Mouse (Mus musculus): ENCODE results near the gene Ddx54. TPM values are rescaled to one million over a fixed set of nuclear protein-coding genes. Genes with fewer than 3 reads are reported as not detected.

Ddx54 gene
- polyA plus RNA-seq, 1 experiment from 2014 or later, result 27.1 TPM

- Histone ChIP-seq H3K9me3 (ENCODE audit: control insufficient read depth, low read depth, low read length) (no peaks in the 10 kb centered on the region), H3K4me3 (ENCODE audit: low read depth, low read length) (no peak overlapping the region), H3K4me2 (replicated peaks; ENCODE audit: low read depth, low read length) (no peak overlapping the region), H3K4me1 (ENCODE audit: control insufficient read depth, insufficient read depth, low read length) (no peaks in the 10 kb centered on the region), H3K9ac (replicated peaks; ENCODE audit: low read depth, low read length) (no peak overlapping the region), H3K27ac (ENCODE audit: low read length) (no peak overlapping the region), H3K36me3 (ENCODE audit: control insufficient read depth, insufficient read depth, low read length) (peaks cover 81% of the 10 kb centered on the region), H3K27me3 (ENCODE audit: control insufficient read depth, insufficient read depth, low read length) (no peaks in the 10 kb centered on the region)
- ATAC-seq (ENCODE audit: insufficient number of reproducible peaks, insufficient read depth, low FRiP score, low read depth), result no peak
- WGBS, result 74% methylated on average over 5 of the region's 5 CpGs
These were observed 9.8 kb downstream of the Ddx54 start for GRCm38 (mm10) chr5:120622198-120622851.

GRCm38 (mm10) chr5:120624427-120624826 is 11.9 kb downstream of the Ddx54 start:
- ATAC-seq (ENCODE audit: insufficient number of reproducible peaks, insufficient read depth, low FRiP score, low read depth), result no peak
- H3K27me3 ChIP-seq (ENCODE audit: control insufficient read depth, insufficient read depth, low read length), result no peaks in the 10 kb centered on the region
- H3K4me1 ChIP-seq (ENCODE audit: control insufficient read depth, insufficient read depth, low read length), result no peaks in the 10 kb centered on the region
- no peak overlapping the region for H3K4me2 ChIP-seq (replicated peaks; ENCODE audit: low read depth, low read length)
- 92% methylated on average over 10 of the region's 10 CpGs for WGBS
- no peak overlapping the region for H3K4me3 ChIP-seq (ENCODE audit: low read depth, low read length)
- no peak overlapping the region for H3K9ac ChIP-seq (replicated peaks; ENCODE audit: low read depth, low read length)
- H3K9me3 ChIP-seq (ENCODE audit: control insufficient read depth, low read depth, low read length), result no peaks in the 10 kb centered on the region
- H3K27ac ChIP-seq (ENCODE audit: low read length), result no peak overlapping the region
- H3K36me3 ChIP-seq (ENCODE audit: control insufficient read depth, insufficient read depth, low read length), result peaks cover 68% of the 10 kb centered on the region

- H3K9ac ChIP-seq (replicated peaks; ENCODE audit: low read depth, low read length), result no peak overlapping the region
- H3K9me3 ChIP-seq (ENCODE audit: control insufficient read depth, low read depth, low read length), result no peaks in the 10 kb centered on the region
- no peak overlapping the region for H3K4me3 ChIP-seq (ENCODE audit: low read depth, low read length)
- H3K27ac ChIP-seq (ENCODE audit: low read length), result no peak overlapping the region
- WGBS, result 44% methylated on average over 17 of the region's 19 CpGs
- H3K4me1 ChIP-seq (ENCODE audit: control insufficient read depth, insufficient read depth, low read length), result no peaks in the 10 kb centered on the region
- peaks cover 48% of the 10 kb centered on the region for H3K36me3 ChIP-seq (ENCODE audit: control insufficient read depth, insufficient read depth, low read length)
- ATAC-seq (ENCODE audit: insufficient number of reproducible peaks, insufficient read depth, low FRiP score, low read depth), result no peak
- H3K27me3 ChIP-seq (ENCODE audit: control insufficient read depth, insufficient read depth, low read length), result no peaks in the 10 kb centered on the region
- no peak overlapping the region for H3K4me2 ChIP-seq (replicated peaks; ENCODE audit: low read depth, low read length)
These were observed 13.9 kb downstream of the Ddx54 start for GRCm38 (mm10) chr5:120626399-120626798.

- Histone ChIP-seq H3K9me3 (ENCODE audit: control insufficient read depth, low read depth, low read length) (no peaks in the 10 kb centered on the region), H3K36me3 (ENCODE audit: control insufficient read depth, insufficient read depth, low read length) (peaks cover 43% of the 10 kb centered on the region), H3K4me3 (ENCODE audit: low read depth, low read length) (no peak overlapping the region), H3K9ac (replicated peaks; ENCODE audit: low read depth, low read length) (no peak overlapping the region), H3K4me1 (ENCODE audit: control insufficient read depth, insufficient read depth, low read length) (no peaks in the 10 kb centered on the region), H3K27me3 (ENCODE audit: control insufficient read depth, insufficient read depth, low read length) (no peaks in the 10 kb centered on the region), H3K4me2 (replicated peaks; ENCODE audit: low read depth, low read length) (no peak overlapping the region), H3K27ac (ENCODE audit: low read length) (no peak overlapping the region)
- WGBS, result 91% methylated on average over 15 of the region's 15 CpGs
- ATAC-seq (ENCODE audit: insufficient number of reproducible peaks, insufficient read depth, low FRiP score, low read depth), result no peak
These were observed 15.2 kb downstream of the Ddx54 start for GRCm38 (mm10) chr5:120627515-120628300.

GRCm38 (mm10) chr5:120628624-120629023 is 16.1 kb downstream of the Ddx54 start:
- no peak overlapping the region for H3K27ac ChIP-seq (ENCODE audit: low read length)
- H3K36me3 ChIP-seq (ENCODE audit: control insufficient read depth, insufficient read depth, low read length), result peaks cover 35% of the 10 kb centered on the region
- H3K27me3 ChIP-seq (ENCODE audit: control insufficient read depth, insufficient read depth, low read length), result no peaks in the 10 kb centered on the region
- WGBS, result 61% methylated on average over 7 of the region's 7 CpGs
- no peak overlapping the region for H3K9ac ChIP-seq (replicated peaks; ENCODE audit: low read depth, low read length)
- H3K9me3 ChIP-seq (ENCODE audit: control insufficient read depth, low read depth, low read length), result no peaks in the 10 kb centered on the region
- ATAC-seq (ENCODE audit: insufficient number of reproducible peaks, insufficient read depth, low FRiP score, low read depth), result 0 out of 2 replicates have a peak, but pooled peaks have one; percentile 8
- H3K4me3 ChIP-seq (ENCODE audit: low read depth, low read length), result no peak overlapping the region
- no peak overlapping the region for H3K4me2 ChIP-seq (replicated peaks; ENCODE audit: low read depth, low read length)
- H3K4me1 ChIP-seq (ENCODE audit: control insufficient read depth, insufficient read depth, low read length), result no peaks in the 10 kb centered on the region

GRCm38 (mm10) chr5:120631128-120631527 is 18.6 kb downstream of the Ddx54 start:
- 7% methylated on average over 29 of the region's 29 CpGs for WGBS
- H3K36me3 ChIP-seq (ENCODE audit: control insufficient read depth, insufficient read depth, low read length), result peaks cover 13% of the 10 kb centered on the region; the same call in 1 of the 2 replicates

GRCm38 (mm10) chr5:120631892-120632291 is 19.4 kb downstream of the Ddx54 start:
- Histone ChIP-seq H3K27ac (ENCODE audit: low read length) (no peak overlapping the region), H3K27me3 (ENCODE audit: control insufficient read depth, insufficient read depth, low read length) (no peaks in the 10 kb centered on the region), H3K4me3 (ENCODE audit: low read depth, low read length) (no peak overlapping the region), H3K9me3 (ENCODE audit: control insufficient read depth, low read depth, low read length) (no peaks in the 10 kb centered on the region), H3K36me3 (ENCODE audit: control insufficient read depth, insufficient read depth, low read length) (peaks cover 9% of the 10 kb centered on the region; the same call in 1 of the 2 replicates), H3K9ac (replicated peaks; ENCODE audit: low read depth, low read length) (no peak overlapping the region), H3K4me1 (ENCODE audit: control insufficient read depth, insufficient read depth, low read length) (no peaks in the 10 kb centered on the region), H3K4me2 (replicated peaks; ENCODE audit: low read depth, low read length) (no peak overlapping the region)
- WGBS, result 81% methylated on average over 5 of the region's 5 CpGs
- ATAC-seq (ENCODE audit: insufficient number of reproducible peaks, insufficient read depth, low FRiP score, low read depth), result no peak

More at GRCm38 (mm10) chr5:120631128-120631527, 18.6 kb downstream of the Ddx54 start:
- Histone ChIP-seq H3K4me3 (ENCODE audit: low read depth, low read length) (no peak overlapping the region), H3K9ac (replicated peaks; ENCODE audit: low read depth, low read length) (no peak overlapping the region), H3K4me1 (ENCODE audit: control insufficient read depth, insufficient read depth, low read length) (no peaks in the 10 kb centered on the region), H3K27ac (ENCODE audit: low read length) (no peak overlapping the region), H3K4me2 (replicated peaks; ENCODE audit: low read depth, low read length) (peak overlapping the region; percentile 22; the same call in 1 of the 2 replicates), H3K27me3 (ENCODE audit: control insufficient read depth, insufficient read depth, low read length) (no peaks in the 10 kb centered on the region), H3K9me3 (ENCODE audit: control insufficient read depth, low read depth, low read length) (no peaks in the 10 kb centered on the region)
- ATAC-seq (ENCODE audit: insufficient number of reproducible peaks, insufficient read depth, low FRiP score, low read depth), result no peak

- 49% methylated on average over 9 of the region's 9 CpGs for WGBS
- Histone ChIP-seq H3K9me3 (ENCODE audit: control insufficient read depth, low read depth, low read length) (no peaks in the 10 kb centered on the region), H3K4me1 (ENCODE audit: control insufficient read depth, insufficient read depth, low read length) (no peaks in the 10 kb centered on the region), H3K9ac (replicated peaks; ENCODE audit: low read depth, low read length) (no peak within 1 kb of the TSS), H3K4me3 (ENCODE audit: low read depth, low read length) (no peak within 1 kb of the TSS), H3K4me2 (replicated peaks; ENCODE audit: low read depth, low read length) (no peak within 1 kb of the TSS), H3K36me3 (ENCODE audit: control insufficient read depth, insufficient read depth, low read length) (no peaks in the 10 kb centered on the region), H3K27me3 (ENCODE audit: control insufficient read depth, insufficient read depth, low read length) (no peaks in the 10 kb centered on the region), H3K27ac (ENCODE audit: low read length) (no peak within 1 kb of the TSS)
- ATAC-seq (ENCODE audit: insufficient number of reproducible peaks, insufficient read depth, low FRiP score, low read depth), result no peak
These were observed 21.6 kb downstream of the Ddx54 start, which contains the start of gene Cfap73 for GRCm38 (mm10) chr5:120634131-120634530. Gene Cfap73, minus strand, starts transcription at chr5:120634235.

Data from stomach, embryonic 14.5 days (tissue).